Mouse (Mus musculus): ENCODE measurements around the gene Yipf7.

The Yipf7 gene

GRCm38 (mm10) chr5:69542489-69542888, at the start of gene Yipf7:
Yipf7 (minus strand) TSS chr5:69542648.
- Histone ChIP-seq H3K9me3 (ENCODE audit: low read length) (no peaks in the 10 kb centered on the region), H3K4me3 (replicated peaks; ENCODE audit: low read length) (no peak within 1 kb of the TSS), H3K36me3 (ENCODE audit: insufficient read depth, low read length) (no peaks in the 10 kb centered on the region), H3K27me3 (ENCODE audit: insufficient read depth, low read length) (no peaks in the 10 kb centered on the region), H3K4me1 (replicated peaks; ENCODE audit: low read depth, low read length) (no peaks in the 10 kb centered on the region)
- TF ChIP-seq NANOG (IDR thresholded peaks at IDR 0.05; ENCODE audit: borderline replicate concordance, low read length) (no peak), POU5F1 (IDR thresholded peaks at IDR 0.05; ENCODE audit: borderline replicate concordance, low read length) (no peak), CTCF (conservative IDR thresholded peaks at IDR 0.05; ENCODE audit: low read length) (no peak)

- peak within 1 kb of the TSS; percentile 88 for H3K4me3 ChIP-seq (replicated peaks; ENCODE audit: low read length)
- H3K9me3 ChIP-seq (ENCODE audit: low read length) = no peaks in the 10 kb centered on the region
- peaks cover 6% of the 10 kb centered on the region; the same call in 1 of the 2 replicates for H3K36me3 ChIP-seq (ENCODE audit: insufficient read depth, low read length)
- H3K4me1 ChIP-seq (replicated peaks; ENCODE audit: low read depth, low read length) = peaks cover 4% of the 10 kb centered on the region; the same call in 1 of the 2 replicates
- TF ChIP-seq NANOG (IDR thresholded peaks at IDR 0.05; ENCODE audit: borderline replicate concordance, low read length) = no peak
- no peak for TF ChIP-seq CTCF (conservative IDR thresholded peaks at IDR 0.05; ENCODE audit: low read length)
- TF ChIP-seq POU5F1 (IDR thresholded peaks at IDR 0.05; ENCODE audit: borderline replicate concordance, low read length) = no peak
- H3K27me3 ChIP-seq (ENCODE audit: insufficient read depth, low read length) = no peaks in the 10 kb centered on the region
Observed at GRCm38 (mm10) chr5:69591640-69592461, 49.4 kb upstream of the Yipf7 start, which contains the start of gene Gnpda2. Gnpda2 (minus strand) TSS chr5:69592340.

GRCm38 (mm10) chr5:69557404-69557935, 15.0 kb upstream of the Yipf7 start:
- peak overlapping the region; percentile 88 for H3K4me3 ChIP-seq (replicated peaks; ENCODE audit: low read length)
- peaks cover 2% of the 10 kb centered on the region; the same call in 1 of the 2 replicates for H3K4me1 ChIP-seq (replicated peaks; ENCODE audit: low read depth, low read length)
- peaks cover 29% of the 10 kb centered on the region for H3K36me3 ChIP-seq (ENCODE audit: insufficient read depth, low read length)
- H3K9me3 ChIP-seq (ENCODE audit: low read length) = no peaks in the 10 kb centered on the region
- no peaks in the 10 kb centered on the region for H3K27me3 ChIP-seq (ENCODE audit: insufficient read depth, low read length)
- TF ChIP-seq CTCF (conservative IDR thresholded peaks at IDR 0.05; ENCODE audit: low read length) (no peak), POU5F1 (IDR thresholded peaks at IDR 0.05; ENCODE audit: borderline replicate concordance, low read length) (no peak), NANOG (IDR thresholded peaks at IDR 0.05; ENCODE audit: borderline replicate concordance, low read length) (no peak)

GRCm38 (mm10) chr5:69556628-69557403, 14.4 kb upstream of the Yipf7 start, which contains the start of gene Guf1:
Guf1 (plus strand) TSS chr5:69556923.
- Histone ChIP-seq H3K36me3 (ENCODE audit: insufficient read depth, low read length) (peaks cover 26% of the 10 kb centered on the region), H3K4me1 (replicated peaks; ENCODE audit: low read depth, low read length) (peaks cover 2% of the 10 kb centered on the region; the same call in 1 of the 2 replicates), H3K9me3 (ENCODE audit: low read length) (no peaks in the 10 kb centered on the region), H3K4me3 (replicated peaks; ENCODE audit: low read length) (peak within 1 kb of the TSS; percentile 88), H3K27me3 (ENCODE audit: insufficient read depth, low read length) (no peaks in the 10 kb centered on the region)
- TF ChIP-seq CTCF (conservative IDR thresholded peaks at IDR 0.05; ENCODE audit: low read length) = no peak
- TF ChIP-seq POU5F1 (IDR thresholded peaks at IDR 0.05; ENCODE audit: borderline replicate concordance, low read length) = no peak
- no peak for TF ChIP-seq NANOG (IDR thresholded peaks at IDR 0.05; ENCODE audit: borderline replicate concordance, low read length)

- TF ChIP-seq CTCF (conservative IDR thresholded peaks at IDR 0.05; ENCODE audit: low read length) (no peak), NANOG (IDR thresholded peaks at IDR 0.05; ENCODE audit: borderline replicate concordance, low read length) (no peak), POU5F1 (IDR thresholded peaks at IDR 0.05; ENCODE audit: borderline replicate concordance, low read length) (no peak)
- Histone ChIP-seq H3K27me3 (ENCODE audit: insufficient read depth, low read length) (no peaks in the 10 kb centered on the region), H3K9me3 (ENCODE audit: low read length) (no peaks in the 10 kb centered on the region), H3K36me3 (ENCODE audit: insufficient read depth, low read length) (no peaks in the 10 kb centered on the region), H3K4me3 (replicated peaks; ENCODE audit: low read length) (no peak overlapping the region), H3K4me1 (replicated peaks; ENCODE audit: low read depth, low read length) (no peaks in the 10 kb centered on the region)
Observed at GRCm38 (mm10) chr5:69541680-69542079, 768 bp downstream of the Yipf7 start.

- no peak overlapping the region for H3K4me3 ChIP-seq (replicated peaks; ENCODE audit: low read length)
- H3K4me1 ChIP-seq (replicated peaks; ENCODE audit: low read depth, low read length) = no peaks in the 10 kb centered on the region
- no peaks in the 10 kb centered on the region for H3K27me3 ChIP-seq (ENCODE audit: insufficient read depth, low read length)
- H3K9me3 ChIP-seq (ENCODE audit: low read length) = no peaks in the 10 kb centered on the region
- TF ChIP-seq POU5F1 (IDR thresholded peaks at IDR 0.05; ENCODE audit: borderline replicate concordance, low read length) (no peak), NANOG (IDR thresholded peaks at IDR 0.05; ENCODE audit: borderline replicate concordance, low read length) (no peak), CTCF (conservative IDR thresholded peaks at IDR 0.05; ENCODE audit: low read length) (no peak)
- H3K36me3 ChIP-seq (ENCODE audit: insufficient read depth, low read length) = no peaks in the 10 kb centered on the region
Observed at GRCm38 (mm10) chr5:69523944-69524343, 18.5 kb downstream of the Yipf7 start.

GRCm38 (mm10) chr5:69522064-69522463, 20.4 kb downstream of the Yipf7 start:
- no peaks in the 10 kb centered on the region for H3K9me3 ChIP-seq (ENCODE audit: low read length)
- H3K4me1 ChIP-seq (replicated peaks; ENCODE audit: low read depth, low read length) = no peaks in the 10 kb centered on the region
- no peak overlapping the region for H3K4me3 ChIP-seq (replicated peaks; ENCODE audit: low read length)
- no peaks in the 10 kb centered on the region for H3K27me3 ChIP-seq (ENCODE audit: insufficient read depth, low read length)
- no peaks in the 10 kb centered on the region for H3K36me3 ChIP-seq (ENCODE audit: insufficient read depth, low read length)
- TF ChIP-seq CTCF (conservative IDR thresholded peaks at IDR 0.05; ENCODE audit: low read length) = no peak
- no peak for TF ChIP-seq NANOG (IDR thresholded peaks at IDR 0.05; ENCODE audit: borderline replicate concordance, low read length)
- no peak for TF ChIP-seq POU5F1 (IDR thresholded peaks at IDR 0.05; ENCODE audit: borderline replicate concordance, low read length)

Data from E14TG2a.4 (cell line).